Mouse (Mus musculus) neural tube, embryonic 15.5 days (tissue): ENCODE results near the gene Kcnc3. TPM values are rescaled to one million over a fixed set of nuclear protein-coding genes. Genes with fewer than 3 reads are reported as not detected.
A peak's percentile ranks its signal among the peaks of the same experiment; 100 is the strongest.

Experiments
- ATAC-seq: fragments of 200-750 bp; cut with Nextera tagmentation; 2 replicates; pipeline ENCODE4 v1.8.0; 2017; ENCODE audit warnings: mild to moderate bottlenecking, moderate TSS enrichment, moderate library complexity; ENCODE audit not compliant: low FRiP score
- H3K27ac ChIP-seq: fragments of 300-500 bp; sonication (generic); replicated peaks from 2 replicates; pipeline ENCODE4 v1.5.1; 2015; ENCODE audit warnings: mild to moderate bottlenecking, inconsistent platforms
- H3K27me3 ChIP-seq: fragments of 300-500 bp; sonication (generic); replicated peaks from 2 replicates; pipeline ENCODE4 v1.6.1; 2015; ENCODE audit warnings: inconsistent platforms
- H3K36me3 ChIP-seq: fragments of 300-500 bp; sonication (generic); 2 replicates; pipeline ENCODE4 v1.6.1; 2015; ENCODE audit warnings: inconsistent platforms
- H3K4me1 ChIP-seq: fragments of 300-500 bp; sonication (generic); 2 replicates; pipeline ENCODE4 v1.6.1; 2015; ENCODE audit warnings: inconsistent platforms
- H3K4me2 ChIP-seq: fragments of 300-500 bp; sonication (generic); 2 replicates; pipeline ENCODE4 v1.6.1; 2015; ENCODE audit warnings: inconsistent platforms, mild to moderate bottlenecking, moderate library complexity
- H3K4me3 ChIP-seq: fragments of 300-500 bp; sonication (generic); replicated peaks from 2 replicates; pipeline ENCODE4 v1.5.1; 2015; ENCODE audit warnings: mild to moderate bottlenecking, inconsistent platforms
- H3K9ac ChIP-seq: fragments of 300-500 bp; sonication (generic); replicated peaks from 2 replicates; pipeline ENCODE4 v1.6.1; 2015; ENCODE audit warnings: mild to moderate bottlenecking, inconsistent platforms
- H3K9me3 ChIP-seq: fragments of 300-500 bp; sonication (generic); replicated peaks from 2 replicates; pipeline ENCODE4 v1.6.1; 2016; ENCODE audit warnings: inconsistent platforms
- WGBS: fragments of 180-500 bp; shearing (Covaris S2); methylation state at CpG from one replicate; pipeline ENCODE4 v1.1.7; 2015; ENCODE audit warnings: mixed read lengths; 5-methylcytosine and 5-hydroxymethylcytosine counted together
- polyA plus RNA-seq: library from polyadenylated mRNA; unstranded; fragments of >200 nt; fragmentation: Nextera tagmentation; extraction: Ambion mirVana; gene quantifications from 2 replicates; pipeline ENCODE4 v1.2.1, GENCODE M21; 2015

Gene Kcnc3
- polyA plus RNA-seq, 1 experiment from 2014 or later: 8.0 TPM

- no peak for ATAC-seq
- Histone ChIP-seq H3K9me3 (no peaks in the 10 kb centered on the region), H3K4me3 (peak overlapping the region; percentile 73), H3K4me1 (peaks cover 64% of the 10 kb centered on the region), H3K36me3 (no peaks in the 10 kb centered on the region), H3K9ac (peak overlapping the region; percentile 55), H3K4me2 (peak overlapping the region; percentile 90), H3K27me3 (peaks cover 17% of the 10 kb centered on the region), H3K27ac (peak overlapping the region; percentile 82; the same call in 1 of the 2 replicates)
- WGBS: 9% methylated on average over 12 of the region's 12 CpGs
These were observed 2.1 kb upstream of the Kcnc3 start for GRCm38 (mm10) chr7:44588338-44588737.

- WGBS: under 1% methylated on average over 32 of the region's 33 CpGs
- Histone ChIP-seq H3K9me3 (no peaks in the 10 kb centered on the region), H3K27ac (peak overlapping the region; percentile 82), H3K36me3 (no peaks in the 10 kb centered on the region), H3K4me3 (peak overlapping the region; percentile 73), H3K4me2 (peak overlapping the region; percentile 90), H3K4me1 (peaks cover 72% of the 10 kb centered on the region), H3K27me3 (peaks cover 17% of the 10 kb centered on the region), H3K9ac (peak overlapping the region; percentile 55)
- ATAC-seq: peak; percentile 15
These were observed 1.3 kb upstream of the Kcnc3 start for GRCm38 (mm10) chr7:44589149-44589548.

- H3K36me3 ChIP-seq: no peaks in the 10 kb centered on the region
- peak; percentile 4; the same call in 1 of the 2 replicates for ATAC-seq
- 1% methylated on average over 13 of the region's 13 CpGs for WGBS
- H3K9me3 ChIP-seq: no peaks in the 10 kb centered on the region
- peak overlapping the region; percentile 55; the same call in 1 of the 2 replicates for H3K9ac ChIP-seq
- H3K4me2 ChIP-seq: peak overlapping the region; percentile 90
- peaks cover 17% of the 10 kb centered on the region for H3K27me3 ChIP-seq
- H3K4me3 ChIP-seq: peak overlapping the region; percentile 73
- peak overlapping the region; percentile 82 for H3K27ac ChIP-seq
- peaks cover 79% of the 10 kb centered on the region for H3K4me1 ChIP-seq
These were observed 518 bp upstream of the Kcnc3 start for GRCm38 (mm10) chr7:44589946-44590345.

- peaks cover 71% of the 10 kb centered on the region for H3K4me1 ChIP-seq
- no peaks in the 10 kb centered on the region for H3K9me3 ChIP-seq
- peaks cover 4% of the 10 kb centered on the region; the same call in 1 of the 2 replicates for H3K36me3 ChIP-seq
- H3K27ac ChIP-seq: peak overlapping the region; percentile 81
- H3K27me3 ChIP-seq: peaks cover 14% of the 10 kb centered on the region
- WGBS: under 1% methylated on average over 59 of the region's 60 CpGs
- no peak for ATAC-seq
- H3K4me3 ChIP-seq: peak overlapping the region; percentile 73
- H3K9ac ChIP-seq: peak overlapping the region; percentile 50
- H3K4me2 ChIP-seq: peak overlapping the region; percentile 90
These were observed 1.1 kb downstream of the Kcnc3 start for GRCm38 (mm10) chr7:44591348-44592116.

GRCm38 (mm10) chr7:44593051-44593450 is 2.6 kb downstream of the Kcnc3 start:
- H3K9me3 ChIP-seq: no peaks in the 10 kb centered on the region
- WGBS: under 1% methylated on average over 14 of the region's 15 CpGs
- H3K27ac ChIP-seq: no peak overlapping the region
- peak overlapping the region; percentile 73 for H3K4me3 ChIP-seq
- peak overlapping the region; percentile 56 for H3K9ac ChIP-seq
- ATAC-seq: no peak
- H3K4me2 ChIP-seq: peak overlapping the region; percentile 90
- H3K4me1 ChIP-seq: peaks cover 58% of the 10 kb centered on the region
- H3K36me3 ChIP-seq: peaks cover 7% of the 10 kb centered on the region; the same call in 1 of the 2 replicates
- H3K27me3 ChIP-seq: peaks cover 14% of the 10 kb centered on the region

GRCm38 (mm10) chr7:44593775-44594174 is 3.3 kb downstream of the Kcnc3 start:
- Histone ChIP-seq H3K4me1 (peaks cover 53% of the 10 kb centered on the region), H3K36me3 (peaks cover 7% of the 10 kb centered on the region; the same call in 1 of the 2 replicates), H3K27me3 (peaks cover 14% of the 10 kb centered on the region), H3K4me2 (peak overlapping the region; percentile 90), H3K27ac (peak overlapping the region; percentile 73), H3K4me3 (peak overlapping the region; percentile 73), H3K9me3 (no peaks in the 10 kb centered on the region), H3K9ac (peak overlapping the region; percentile 56)
- WGBS: under 1% methylated on average over 22 of the region's 22 CpGs
- peak; percentile 57 for ATAC-seq

GRCm38 (mm10) chr7:44594291-44594690 is 3.8 kb downstream of the Kcnc3 start:
- Histone ChIP-seq H3K36me3 (peaks cover 7% of the 10 kb centered on the region; the same call in 1 of the 2 replicates), H3K27ac (peak overlapping the region; percentile 73), H3K9me3 (no peaks in the 10 kb centered on the region), H3K4me3 (peak overlapping the region; percentile 73), H3K4me1 (peaks cover 52% of the 10 kb centered on the region), H3K4me2 (peak overlapping the region; percentile 90), H3K9ac (peak overlapping the region; percentile 56), H3K27me3 (peaks cover 14% of the 10 kb centered on the region)
- WGBS: 52% methylated on average over 6 of the region's 6 CpGs
- ATAC-seq: no peak

GRCm38 (mm10) chr7:44595131-44595561 is 4.7 kb downstream of the Kcnc3 start:
- Histone ChIP-seq H3K27ac (no peak overlapping the region; the same call in 1 of the 2 replicates), H3K4me2 (no peak overlapping the region), H3K4me1 (peaks cover 43% of the 10 kb centered on the region), H3K9me3 (no peaks in the 10 kb centered on the region), H3K36me3 (peaks cover 7% of the 10 kb centered on the region; the same call in 1 of the 2 replicates), H3K27me3 (peaks cover 16% of the 10 kb centered on the region), H3K9ac (no peak overlapping the region), H3K4me3 (no peak overlapping the region)
- WGBS: 95% methylated on average over 20 of the region's 20 CpGs
- no peak for ATAC-seq

- Histone ChIP-seq H3K4me3 (no peak overlapping the region), H3K27me3 (peaks cover 17% of the 10 kb centered on the region), H3K4me1 (peaks cover 38% of the 10 kb centered on the region), H3K4me2 (no peak overlapping the region), H3K36me3 (peaks cover 7% of the 10 kb centered on the region; the same call in 1 of the 2 replicates), H3K9me3 (no peaks in the 10 kb centered on the region), H3K9ac (no peak overlapping the region), H3K27ac (no peak overlapping the region)
- no peak for ATAC-seq
- 98% methylated on average over 6 of the region's 6 CpGs for WGBS
These were observed 5.6 kb downstream of the Kcnc3 start for GRCm38 (mm10) chr7:44596051-44596450.

- peaks cover 7% of the 10 kb centered on the region; the same call in 1 of the 2 replicates for H3K36me3 ChIP-seq
- 64% methylated on average over 5 of the region's 5 CpGs for WGBS
- H3K4me1 ChIP-seq: peaks cover 33% of the 10 kb centered on the region
- ATAC-seq: no peak
- H3K27ac ChIP-seq: no peak overlapping the region
- H3K4me2 ChIP-seq: no peak overlapping the region
- no peak overlapping the region for H3K4me3 ChIP-seq
- no peaks in the 10 kb centered on the region for H3K9me3 ChIP-seq
- H3K9ac ChIP-seq: no peak overlapping the region
- peaks cover 26% of the 10 kb centered on the region for H3K27me3 ChIP-seq
These were observed 6.6 kb downstream of the Kcnc3 start for GRCm38 (mm10) chr7:44596996-44597538.

GRCm38 (mm10) chr7:44597666-44598065 is 7.2 kb downstream of the Kcnc3 start:
- 95% methylated on average over 4 of the region's 4 CpGs for WGBS

More at GRCm38 (mm10) chr7:44597666-44598065, 7.2 kb downstream of the Kcnc3 start:
- no peak overlapping the region for H3K4me2 ChIP-seq
- H3K9ac ChIP-seq: no peak overlapping the region
- peaks cover 7% of the 10 kb centered on the region; the same call in 1 of the 2 replicates for H3K36me3 ChIP-seq
- H3K27ac ChIP-seq: no peak overlapping the region
- H3K27me3 ChIP-seq: peaks cover 26% of the 10 kb centered on the region
- ATAC-seq: no peak
- peaks cover 27% of the 10 kb centered on the region for H3K4me1 ChIP-seq
- H3K9me3 ChIP-seq: no peaks in the 10 kb centered on the region
- H3K4me3 ChIP-seq: no peak overlapping the region
